Mouse (Mus musculus) olfactory bulb, adult 2 months (tissue): Measurements from ENCODE around the gene Tulp2.

Experiments used
- CTCF ChIP-seq: fragments of 200-500 bp; IDR thresholded peaks from 2 replicates; pipeline ENCODE4 v1.5.1; 2012; ENCODE audit warnings: low read depth, mild to moderate bottlenecking, low read length, moderate library complexity; ENCODE audit not compliant: insufficient read depth
- POLR2A ChIP-seq: fragments of 200-500 bp; IDR thresholded peaks from 2 replicates; pipeline ENCODE4 v1.6.1; 2012; ENCODE audit warnings: mild to moderate bottlenecking, low read depth, low read length, moderate library complexity; ENCODE audit not compliant: insufficient read depth

- no peak for TF ChIP-seq POLR2A
- TF ChIP-seq CTCF: no peak
Measured at GRCm38 (mm10) chr7:45456721-45457203, 24.9 kb upstream of the Tulp2 start.
